Mouse (Mus musculus): ENCODE measurements at regions not wholly inside any gene's neighbourhood (a gene's known extent, or its start where the extent isn't known, plus 50 kb on each side); places are given as distances from the start of the nearest gene placed in this dataset.

- ATAC-seq (replicated peaks in 1 of 2; ENCODE audit: insufficient read depth in 1 of 2, low FRiP score in 2 of 2, low TSS enrichment in 1 of 2, low read depth in 1 of 2, poor library complexity in 2 of 2, severe bottlenecking in 2 of 2) = 0 out of 4 replicates have a peak, but pooled peaks of 1 of the 2 experiments have one; percentile 17
These were observed 130.5 kb upstream of the Car10 start for GRCm38 (mm10) chr11:92967288-92967687.

- ATAC-seq (replicated peaks in 1 of 2; ENCODE audit: insufficient read depth in 1 of 2, low FRiP score in 2 of 2, low TSS enrichment in 1 of 2, low read depth in 1 of 2, poor library complexity in 2 of 2, severe bottlenecking in 2 of 2) = no peak
These were observed 98.2 kb upstream of the Car10 start for GRCm38 (mm10) chr11:92999603-93000002.

GRCm38 (mm10) chr11:93005991-93006390 is 91.8 kb upstream of the Car10 start:
- no peak for ATAC-seq (replicated peaks in 1 of 2; ENCODE audit: insufficient read depth in 1 of 2, low FRiP score in 2 of 2, low TSS enrichment in 1 of 2, low read depth in 1 of 2, poor library complexity in 2 of 2, severe bottlenecking in 2 of 2)

- ATAC-seq (replicated peaks in 1 of 2; ENCODE audit: insufficient read depth in 1 of 2, low FRiP score in 2 of 2, low TSS enrichment in 1 of 2, low read depth in 1 of 2, poor library complexity in 2 of 2, severe bottlenecking in 2 of 2) = no peak
These were observed 71.8 kb upstream of the Car10 start for GRCm38 (mm10) chr11:93025981-93026380.

- ATAC-seq (replicated peaks in 1 of 2; ENCODE audit: insufficient read depth in 1 of 2, low FRiP score in 2 of 2, low TSS enrichment in 1 of 2, low read depth in 1 of 2, poor library complexity in 2 of 2, severe bottlenecking in 2 of 2) = no peak
These were observed 62.3 kb upstream of the Car10 start for GRCm38 (mm10) chr11:93035509-93035908.

GRCm38 (mm10) chr11:93037846-93038245 is 60.0 kb upstream of the Car10 start:
- ATAC-seq (replicated peaks in 1 of 2; ENCODE audit: insufficient read depth in 1 of 2, low FRiP score in 2 of 2, low TSS enrichment in 1 of 2, low read depth in 1 of 2, poor library complexity in 2 of 2, severe bottlenecking in 2 of 2) = no peak

- no peak for ATAC-seq (replicated peaks in 1 of 2; ENCODE audit: insufficient read depth in 1 of 2, low FRiP score in 2 of 2, low TSS enrichment in 1 of 2, low read depth in 1 of 2, poor library complexity in 2 of 2, severe bottlenecking in 2 of 2)
These were observed 58.5 kb upstream of the Car10 start for GRCm38 (mm10) chr11:93039325-93039724.

GRCm38 (mm10) chr11:93040816-93041215 is 57.0 kb upstream of the Car10 start:
- no peak for ATAC-seq (replicated peaks in 1 of 2; ENCODE audit: insufficient read depth in 1 of 2, low FRiP score in 2 of 2, low TSS enrichment in 1 of 2, low read depth in 1 of 2, poor library complexity in 2 of 2, severe bottlenecking in 2 of 2)

- ATAC-seq (replicated peaks in 1 of 2; ENCODE audit: insufficient read depth in 1 of 2, low FRiP score in 2 of 2, low TSS enrichment in 1 of 2, low read depth in 1 of 2, poor library complexity in 2 of 2, severe bottlenecking in 2 of 2) = no peak
These were observed 52.8 kb upstream of the Car10 start for GRCm38 (mm10) chr11:93044998-93045397.
